Mouse (Mus musculus) CH12.LX (cell line): ENCODE results near the gene 4930469K13Rik. TPM values are rescaled to one million over a fixed set of nuclear protein-coding genes. Genes with fewer than 3 reads are reported as not detected.

ENCODE experiments used
- DNase-seq: peaks from one replicate; pipeline ENCODE4 v3.0.0-alpha.2; 2013; ENCODE audit errors: extremely low read depth
- H3K27ac ChIP-seq: 2 replicates; pipeline ENCODE4 v1.5.1; 2012; ENCODE audit warnings: low read depth, mild to moderate bottlenecking, control low read depth, moderate library complexity; ENCODE audit not compliant: insufficient read depth
- H3K27me3 ChIP-seq: replicated peaks from 2 replicates; pipeline ENCODE3; 2012; ENCODE audit warnings: inconsistent platforms
- H3K36me3 ChIP-seq, 2 experiments: replicated peaks in 1 of 2; 2 replicates each; pipeline versions ENCODE3 to v1.6.1; 2012; ENCODE audit warnings: inconsistent platforms in 1 of 2, low read length in 1 of 2, mild to moderate bottlenecking in 1 of 2, mixed read lengths in 1 of 2, moderate library complexity in 1 of 2; ENCODE audit not compliant: control insufficient read depth in 1 of 2, insufficient read depth in 1 of 2
- H3K4me1 ChIP-seq, 2 experiments: 2 replicates each; pipeline ENCODE4 v1.6.1; 2012; ENCODE audit warnings: inconsistent platforms in 1 of 2, moderate library complexity in 1 of 2; ENCODE audit not compliant: insufficient read depth in 2 of 2, control insufficient read depth in 1 of 2
- H3K4me2 ChIP-seq: 2 replicates; pipeline ENCODE4 v1.6.1; 2012; ENCODE audit warnings: low read depth, mild to moderate bottlenecking, control low read depth; ENCODE audit not compliant: poor library complexity, insufficient read depth, severe bottlenecking
- H3K4me3 ChIP-seq, 3 experiments: fragments of 150-350 bp in 1 of 3; sonication (generic) in 1 of 3; replicated peaks in 1 of 3; 2 replicates each; pipeline versions ENCODE3 to v1.5.1; 2011 to 2012; ENCODE audit warnings: low read depth in 2 of 3, low read length in 2 of 3, mild to moderate bottlenecking in 2 of 3, moderate library complexity in 2 of 3, control low read depth in 1 of 3, improper control_type of control experiment in 1 of 3, inconsistent platforms in 1 of 3, mixed read lengths in 1 of 3; ENCODE audit not compliant: poor library complexity in 1 of 3
- H3K79me2 ChIP-seq: replicated peaks from 2 replicates; pipeline ENCODE4 v1.6.1; 2012; ENCODE audit warnings: mild to moderate bottlenecking, moderate library complexity; ENCODE audit not compliant: control insufficient read depth, poor library complexity, insufficient read depth, severe bottlenecking; ENCODE audit errors: extremely low read depth
- H3K9ac ChIP-seq: 2 replicates; pipeline ENCODE4 v1.6.1; 2012; ENCODE audit warnings: low read depth, mild to moderate bottlenecking, control low read depth, moderate library complexity; ENCODE audit not compliant: insufficient read depth
- H3K9me3 ChIP-seq: replicated peaks from 2 replicates; pipeline ENCODE3; 2012; ENCODE audit warnings: low read length, inconsistent platforms, mixed read lengths
- BHLHE40 ChIP-seq: IDR thresholded peaks from 2 replicates; pipeline ENCODE4 v1.6.1; 2011; ENCODE audit warnings: mild to moderate bottlenecking, low read depth, low read length, improper control_type of control experiment
- CHD1 ChIP-seq: IDR thresholded peaks from 2 replicates; pipeline ENCODE4 v1.6.1; 2012; ENCODE audit warnings: low read depth, low read length, improper control_type of control experiment, inconsistent platforms
- CHD2 ChIP-seq: IDR thresholded peaks from 2 replicates; pipeline ENCODE4 v1.6.1; 2011; ENCODE audit warnings: low read length, improper control_type of control experiment
- CTCF ChIP-seq, 2 experiments: IDR thresholded peaks in 1 of 2; conservative IDR thresholded peaks in 1 of 2; 2 replicates each; pipeline ENCODE4 v1.5.1; 2011 to 2012; ENCODE audit warnings: low read depth in 2 of 2, low read length in 2 of 2, improper control_type of control experiment in 1 of 2, inconsistent platforms in 1 of 2, mild to moderate bottlenecking in 1 of 2, moderate library complexity in 1 of 2
- E2F4 ChIP-seq: IDR thresholded peaks from 2 replicates; pipeline ENCODE4 v1.6.1; 2011; ENCODE audit warnings: low read depth, low read length, improper control_type of control experiment; ENCODE audit not compliant: insufficient replicate concordance
- ELF1 ChIP-seq: IDR thresholded peaks from 2 replicates; pipeline ENCODE4 v1.6.1; 2014; ENCODE audit warnings: low read depth, mild to moderate bottlenecking, inconsistent platforms, low read length, improper control_type of control experiment
- EP300 ChIP-seq: IDR thresholded peaks from 2 replicates; pipeline ENCODE4 v1.6.1; 2011; ENCODE audit warnings: low read length, improper control_type of control experiment
- ETS1 ChIP-seq: conservative IDR thresholded peaks from 2 replicates; pipeline ENCODE4 v1.6.1; 2012; ENCODE audit warnings: low read depth, mild to moderate bottlenecking, inconsistent platforms, low read length, improper control_type of control experiment, moderate library complexity
- GABPA ChIP-seq: IDR thresholded peaks from 2 replicates; pipeline ENCODE4 v1.6.1; 2012; ENCODE audit warnings: low read depth, low read length, improper control_type of control experiment, inconsistent platforms; ENCODE audit not compliant: insufficient replicate concordance
- HCFC1 ChIP-seq: IDR thresholded peaks from 2 replicates; pipeline ENCODE4 v1.6.1; 2012; ENCODE audit warnings: low read depth, mild to moderate bottlenecking, inconsistent platforms, low read length, improper control_type of control experiment
- IRF4 ChIP-seq: IDR thresholded peaks from 2 replicates; pipeline ENCODE4 v1.6.1; 2014; ENCODE audit warnings: low read depth, mild to moderate bottlenecking, inconsistent platforms, low read length, improper control_type of control experiment
- JUN ChIP-seq: IDR thresholded peaks from 2 replicates; pipeline ENCODE4 v1.6.1; 2011; ENCODE audit warnings: low read depth, mild to moderate bottlenecking, low read length, improper control_type of control experiment, moderate library complexity; ENCODE audit not compliant: insufficient read depth
- JUND ChIP-seq: conservative IDR thresholded peaks from 2 replicates; pipeline ENCODE4 v1.6.1; 2011; ENCODE audit warnings: low read depth, low read length, improper control_type of control experiment
- KAT2A ChIP-seq: IDR thresholded peaks from 2 replicates; pipeline ENCODE4 v1.6.1; 2012; ENCODE audit warnings: low read length, improper control_type of control experiment, inconsistent platforms; ENCODE audit not compliant: insufficient replicate concordance
- MAFK ChIP-seq: IDR thresholded peaks from 2 replicates; pipeline ENCODE4 v1.6.1; 2011; ENCODE audit warnings: low read length, improper control_type of control experiment; ENCODE audit not compliant: insufficient replicate concordance
- MAX ChIP-seq: IDR thresholded peaks from 2 replicates; pipeline ENCODE4 v1.6.1; 2011; ENCODE audit warnings: low read length, improper control_type of control experiment
- MAZ ChIP-seq: IDR thresholded peaks from 2 replicates; pipeline ENCODE4 v1.6.1; 2012; ENCODE audit warnings: low read depth, mild to moderate bottlenecking, inconsistent platforms, low read length, improper control_type of control experiment, moderate library complexity
- MEF2A ChIP-seq: IDR thresholded peaks from 2 replicates; pipeline ENCODE4 v1.6.1; 2014; ENCODE audit warnings: low read depth, mild to moderate bottlenecking, inconsistent platforms, low read length, improper control_type of control experiment, borderline replicate concordance
- MXI1 ChIP-seq: IDR thresholded peaks from 2 replicates; pipeline ENCODE4 v1.6.1; 2011; ENCODE audit warnings: mild to moderate bottlenecking, low read depth, low read length, improper control_type of control experiment
- MYC ChIP-seq: IDR thresholded peaks from 2 replicates; pipeline ENCODE4 v1.6.1; 2011; ENCODE audit warnings: low read depth, mild to moderate bottlenecking, improper control_type of control experiment, low read length
- NELFE ChIP-seq: IDR thresholded peaks from 2 replicates; pipeline ENCODE4 v1.6.1; 2011; ENCODE audit warnings: low read depth, low read length, improper control_type of control experiment
- NRF1 ChIP-seq: IDR thresholded peaks from 2 replicates; pipeline ENCODE4 v1.6.1; 2014; ENCODE audit warnings: low read depth, mild to moderate bottlenecking, inconsistent platforms, low read length, improper control_type of control experiment, moderate library complexity
- PAX5 ChIP-seq: IDR thresholded peaks from 2 replicates; pipeline ENCODE4 v1.6.1; 2012; ENCODE audit warnings: low read length, inconsistent platforms, mixed read lengths
- POLR2A ChIP-seq: IDR thresholded peaks from 2 replicates; pipeline ENCODE4 v1.6.1; 2011; ENCODE audit warnings: low read depth, mild to moderate bottlenecking, improper control_type of control experiment, low read length
- POLR2AphosphoS2 ChIP-seq: IDR thresholded peaks from 2 replicates; pipeline ENCODE4 v1.6.1; 2011; ENCODE audit warnings: low read depth, low read length, improper control_type of control experiment
- RAD21 ChIP-seq: IDR thresholded peaks from 2 replicates; pipeline ENCODE4 v1.6.1; 2011; ENCODE audit warnings: low read depth, mild to moderate bottlenecking, low read length, improper control_type of control experiment, moderate library complexity
- RCOR1 ChIP-seq: conservative IDR thresholded peaks from 2 replicates; pipeline ENCODE4 v1.6.1; 2012; ENCODE audit warnings: low read depth, mild to moderate bottlenecking, inconsistent platforms, low read length, improper control_type of control experiment
- SIN3A ChIP-seq: IDR thresholded peaks from 2 replicates; pipeline ENCODE4 v1.6.1; 2012; ENCODE audit warnings: low read length, improper control_type of control experiment, inconsistent platforms
- SMC3 ChIP-seq: IDR thresholded peaks from 2 replicates; pipeline ENCODE4 v1.6.1; 2011; ENCODE audit warnings: low read depth, low read length, improper control_type of control experiment
- TBP ChIP-seq: conservative IDR thresholded peaks from 2 replicates; pipeline ENCODE4 v1.6.1; 2011; ENCODE audit warnings: low read depth, low read length, improper control_type of control experiment
- TCF12 ChIP-seq: IDR thresholded peaks from 2 replicates; pipeline ENCODE4 v1.6.1; 2014; ENCODE audit warnings: low read depth, mild to moderate bottlenecking, inconsistent platforms, low read length, improper control_type of control experiment
- UBTF ChIP-seq: IDR thresholded peaks from 2 replicates; pipeline ENCODE4 v1.6.1; 2012; ENCODE audit warnings: low read depth, mild to moderate bottlenecking, inconsistent platforms, low read length, improper control_type of control experiment, moderate library complexity
- USF1 ChIP-seq: IDR thresholded peaks from 2 replicates; pipeline ENCODE4 v1.6.1; 2014; ENCODE audit warnings: low read depth, mild to moderate bottlenecking, inconsistent platforms, low read length, improper control_type of control experiment
- USF2 ChIP-seq: conservative IDR thresholded peaks from 2 replicates; pipeline ENCODE4 v1.6.1; 2011; ENCODE audit warnings: low read depth, low read length, improper control_type of control experiment
- ZC3H11A ChIP-seq: IDR thresholded peaks from 2 replicates; pipeline ENCODE4 v1.6.1; 2012; ENCODE audit warnings: low read depth, mild to moderate bottlenecking, inconsistent platforms, low read length, improper control_type of control experiment
- ZKSCAN1 ChIP-seq: IDR thresholded peaks from 2 replicates; pipeline ENCODE4 v1.6.1; 2012; ENCODE audit warnings: low read depth, inconsistent platforms, low read length, improper control_type of control experiment, borderline replicate concordance
- ZMIZ1 ChIP-seq: IDR thresholded peaks from 2 replicates; pipeline ENCODE4 v1.6.1; 2012; ENCODE audit warnings: low read depth, mild to moderate bottlenecking, inconsistent platforms, low read length, improper control_type of control experiment
- ZNF384 ChIP-seq: IDR thresholded peaks from 2 replicates; pipeline ENCODE4 v1.6.1; 2012; ENCODE audit warnings: low read depth, low read length, improper control_type of control experiment, inconsistent platforms
- dilution Hi-C: fragments of 300-500 bp; cut with MboI; formaldehyde crosslinking; loops from 2 replicates; pipeline ENCODE4 v1.14.3; 2020; ENCODE audit warnings: low sequenced_read_pairs; ENCODE audit not compliant: extremely low pct_unique_long_range_greater_than_20kb, extremely low pct_ligation_motif_present
- in situ Hi-C: fragments of 300-500 bp; cut with MboI; formaldehyde crosslinking; loops from 3 replicates; pipeline ENCODE4 v1.14.3; 2019; ENCODE audit warnings: low sequenced_read_pairs, low pct_ligation_motif_present, low pct_unique_long_range_greater_than_20kb, mixed read lengths
- polyA plus RNA-seq: library from polyadenylated mRNA; unstranded; fragments of >175 nt; gene quantifications from 2 replicates; pipeline ENCODE4 v1.2.1, GENCODE M21; 2012; ENCODE audit warnings: low read depth; ENCODE audit not compliant: insufficient read length
- total RNA-seq, 2 experiments: library from RNA; depleted of rRNA; stranded (reverse); fragments of 300-350 nt in 1 of 2; fragments of >200 nt in 1 of 2; gene quantifications; 2 replicates each; pipeline ENCODE4 v1.2.3; 2012 to 2014

4930469K13Rik gene
- total and polyA plus RNA-seq, 3 experiments = not detected

- H3K36me3 ChIP-seq = peaks cover 85 to 89% of the 10 kb centered on the region in 2 experiments
- dilution Hi-C loops = no loop called here
- peak; percentile 81 for DNase-seq
Observed at GRCm38 (mm10) chr11:34073776-34074175, 24.6 kb downstream of the 4930469K13Rik start.

DNA sequence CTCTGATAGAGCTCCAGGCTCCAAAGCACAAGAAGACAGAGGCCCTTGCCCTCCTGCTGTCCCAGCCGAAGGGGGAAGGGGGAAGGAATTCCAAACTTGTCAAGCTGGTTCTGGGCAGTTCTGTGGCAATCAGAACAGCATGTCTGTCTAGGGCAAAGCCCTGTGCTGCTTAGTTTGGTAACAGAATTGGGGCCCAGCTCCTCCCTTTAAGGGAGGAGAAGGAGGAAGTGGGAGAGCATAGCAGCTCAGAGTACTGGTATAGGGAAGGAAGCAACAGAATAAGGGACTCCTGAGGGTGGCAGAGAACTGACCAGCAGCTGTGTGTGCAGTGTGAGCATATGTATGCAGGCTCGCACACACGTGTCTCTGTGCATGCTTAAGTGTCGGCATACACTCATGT is 26.0 kb downstream of the 4930469K13Rik start:
- no peaks in the 10 kb centered on the region for H3K27me3 ChIP-seq
- no peak overlapping the region for H3K27ac ChIP-seq
- peaks cover 87% of the 10 kb centered on the region in 2 experiments for H3K36me3 ChIP-seq
- H3K79me2 ChIP-seq = no peaks in the 10 kb centered on the region
- peaks cover 9 to 57% of the 10 kb centered on the region in 2 experiments for H3K4me1 ChIP-seq
- dilution Hi-C loops = no loop called here
- peak overlapping the region in 1 of 3 experiments; percentile 23 for H3K4me3 ChIP-seq
- 0 out of 2 replicates have a peak, but pooled peaks have one; percentile 2 for TF ChIP-seq SMC3
- no peak for TF ChIP-seq CHD1
- 0 out of 2 replicates have a peak, but pooled peaks have one; percentile 8 for TF ChIP-seq EP300
- no peak for TF ChIP-seq PAX5
- no peak for TF ChIP-seq NRF1
- TF ChIP-seq IRF4 = no peak
- no peak for TF ChIP-seq TCF12
- no peak overlapping the region for H3K9ac ChIP-seq
- no peak overlapping the region for H3K4me2 ChIP-seq
- in situ Hi-C loops = loop anchor here (10.0 kb wide), 1 partner anchor 68 kb away; no protein-coding TSS in a partner anchor
- peak; percentile 39 for DNase-seq
- no peaks in the 10 kb centered on the region for H3K9me3 ChIP-seq

More at GRCm38 (mm10) chr11:34073776-34074175, 24.6 kb downstream of the 4930469K13Rik start:
- no peak overlapping the region for H3K27ac ChIP-seq
- in situ Hi-C loops = loop anchor here (10.0 kb wide), 1 partner anchor 69 kb away; no protein-coding TSS in a partner anchor
- no peaks in the 10 kb centered on the region for H3K79me2 ChIP-seq
- no peak for TF ChIP-seq TBP
- peak; percentile 85 for TF ChIP-seq ZC3H11A
- no peak for TF ChIP-seq MAFK
- TF ChIP-seq ETS1 = no peak; the same call in 1 of the 2 replicates
- peak; percentile 30; the same call in 1 of the 2 replicates for TF ChIP-seq EP300
- peak; percentile 76 for TF ChIP-seq IRF4
- TF ChIP-seq MAX = peak; percentile 66; the same call in 1 of the 2 replicates
- no peak for TF ChIP-seq USF2
- no peak for TF ChIP-seq GABPA
- no peak for TF ChIP-seq RCOR1
- peak; percentile 92 for TF ChIP-seq RAD21
- peak; percentile 82 for TF ChIP-seq ELF1
- TF ChIP-seq HCFC1 = peak; percentile 63
- TF ChIP-seq NELFE = peak; percentile 63; the same call in 1 of the 2 replicates
- no peak for TF ChIP-seq JUND
- no peak for TF ChIP-seq POLR2AphosphoS2
- TF ChIP-seq JUN = no peak; the same call in 1 of the 2 replicates
- no peak for TF ChIP-seq ZKSCAN1
- TF ChIP-seq E2F4 = no peak
- no peak for TF ChIP-seq PAX5
- peak; percentile 60 for TF ChIP-seq SIN3A
- 0 out of 2 replicates have a peak, but pooled peaks have one; percentile 47 for TF ChIP-seq MAZ
- no peak for TF ChIP-seq POLR2A
- peak; percentile 83 to 98 for TF ChIP-seq CTCF (conservative IDR thresholded peaks at IDR 0.05 in 1 of 2, IDR thresholded peaks at IDR 0.05 in 1 of 2; ENCODE audit: low read depth in 2 of 2, low read length in 2 of 2)
- no peak for TF ChIP-seq CHD1
- no peak for TF ChIP-seq CHD2
- no peak for TF ChIP-seq MXI1
- no peak for TF ChIP-seq ZNF384
- TF ChIP-seq BHLHE40 = peak; percentile 50
- TF ChIP-seq ZMIZ1 = no peak
- TF ChIP-seq TCF12 = peak; percentile 42; the same call in 1 of the 2 replicates
- no peak for TF ChIP-seq UBTF
- TF ChIP-seq MYC = peak; percentile 65; the same call in 1 of the 2 replicates
- TF ChIP-seq USF1 = no peak
- TF ChIP-seq NRF1 = no peak
- TF ChIP-seq MEF2A = peak; percentile 69
- no peak for TF ChIP-seq KAT2A
- TF ChIP-seq SMC3 = peak; percentile 99
- H3K9me3 ChIP-seq = no peaks in the 10 kb centered on the region
- peaks cover 9 to 65% of the 10 kb centered on the region in 2 experiments for H3K4me1 ChIP-seq
- H3K4me2 ChIP-seq = no peak overlapping the region
- H3K9ac ChIP-seq = no peak overlapping the region
- no peaks in the 10 kb centered on the region for H3K27me3 ChIP-seq
- H3K4me3 ChIP-seq = no peak overlapping the region
